ENCODE assay signal across 25 mouse cellular contexts in genomic region chr6:18182903-18183302, GRCm38 (mm10). TPM values are rescaled to one million over a fixed set of nuclear protein-coding genes. Genes with fewer than 3 reads are reported as not detected.
"Had no signal": no experiment of that assay in that cellular context is flagged by ENCODE, and none has a peak within 500 bp of the region (broad histone marks: within the 10 kb centered on the region; RNA-seq: fewer than 3 reads in every experiment).

No protein-coding gene starts in this region.

- H3K9me3 ChIP-seq: heart, embryonic 13.5 days; heart, embryonic 15.5 days; hindbrain, embryonic 13.5 days; hindbrain, embryonic 15.5 days; kidney, embryonic 15.5 days; limb, embryonic 13.5 days; limb, embryonic 15.5 days; liver, embryonic 12.5 days had no signal

- H3K4me3 ChIP-seq: gastrocnemius, adult 2 months; heart, adult 2 months; heart, embryonic 13.5 days; heart, embryonic 15.5 days; hindbrain, embryonic 13.5 days; hindbrain, embryonic 15.5 days; kidney, embryonic 15.5 days; limb, embryonic 13.5 days; limb, embryonic 15.5 days; liver, embryonic 12.5 days had no signal

- DNase-seq: gastrocnemius, adult 2 months; gastrocnemius, postnatal 10 days; gastrocnemius, postnatal 25 days; heart, adult 11 months; heart, adult 2 months; heart, postnatal 14 days; heart, postnatal 36 days; kidney, adult 11 months; kidney, adult 8-10 months; kidney, postnatal 10 days; kidney, postnatal 36 days; layer of hippocampus, adult 9-11 months; layer of hippocampus, postnatal 36 days; left cerebral cortex, postnatal 4 days had no signal

- H3K36me3 ChIP-seq: heart, embryonic 13.5 days; heart, embryonic 15.5 days; hindbrain, embryonic 13.5 days; hindbrain, embryonic 15.5 days; kidney, embryonic 15.5 days; limb, embryonic 13.5 days; limb, embryonic 15.5 days; liver, embryonic 12.5 days had no signal

- H3K9ac ChIP-seq: heart, embryonic 13.5 days; heart, embryonic 15.5 days; hindbrain, embryonic 13.5 days; hindbrain, embryonic 15.5 days; kidney, embryonic 15.5 days; limb, embryonic 13.5 days; limb, embryonic 15.5 days; liver, embryonic 12.5 days; liver, embryonic 14.5 days had no signal

- ATAC-seq: hindbrain, postnatal 0 days; liver, embryonic 12.5 days had no signal

- H3K27ac ChIP-seq: gastrocnemius, adult 2 months; heart, adult 2 months; heart, embryonic 13.5 days; heart, embryonic 15.5 days; hindbrain, embryonic 13.5 days; hindbrain, embryonic 15.5 days; hindbrain, postnatal 0 days; kidney, embryonic 15.5 days; limb, embryonic 13.5 days; limb, embryonic 15.5 days; liver, embryonic 12.5 days; liver, embryonic 14.5 days had no signal

- H3K4me2 ChIP-seq: heart, embryonic 11.5 days; heart, embryonic 13.5 days; heart, embryonic 15.5 days; hindbrain, embryonic 13.5 days; hindbrain, embryonic 15.5 days; kidney, embryonic 15.5 days; limb, embryonic 13.5 days; limb, embryonic 15.5 days; liver, embryonic 12.5 days had no signal

- H3K4me1 ChIP-seq: heart, embryonic 13.5 days; heart, embryonic 15.5 days; hindbrain, embryonic 13.5 days; hindbrain, embryonic 15.5 days; kidney, embryonic 15.5 days; limb, embryonic 13.5 days; limb, embryonic 15.5 days; liver, embryonic 12.5 days had no signal

- H3K27me3 ChIP-seq: heart, embryonic 13.5 days; heart, embryonic 15.5 days; hindbrain, embryonic 13.5 days; hindbrain, embryonic 15.5 days; kidney, embryonic 15.5 days; limb, embryonic 13.5 days; limb, embryonic 15.5 days; liver, embryonic 12.5 days had no signal

RNA-seq across cellular contexts. Expression of gene Cftr, which starts 12.4 kb away (rescaled TPM):
- total RNA-seq: gastrocnemius, adult 2 months; gastrocnemius, postnatal 10 days; gastrocnemius, postnatal 25 days had no signal
